Mouse (Mus musculus): ENCODE data around the gene Paqr8.

Paqr8 gene

GRCm38 (mm10) chr1:20890404-20890921, at the start of gene Paqr8:
Paqr8 (plus strand) TSS chr1:20890606.
- peak; percentile 91 for DNase-seq (ENCODE audit: low read depth)

GRCm38 (mm10) chr1:20856924-20857902, 33.2 kb upstream of the Paqr8 start:
- no peak for DNase-seq (ENCODE audit: low read depth)

GRCm38 (mm10) chr1:20860775-20861174, 29.6 kb upstream of the Paqr8 start:
- no peak for DNase-seq (ENCODE audit: low read depth)

GRCm38 (mm10) chr1:20861865-20862264, 28.5 kb upstream of the Paqr8 start:
- DNase-seq (ENCODE audit: low read depth), result peak; percentile 19

- no peak for DNase-seq (ENCODE audit: low read depth)
Observed at GRCm38 (mm10) chr1:20863452-20864172, 26.8 kb upstream of the Paqr8 start.

- no peak for DNase-seq (ENCODE audit: low read depth)
Observed at GRCm38 (mm10) chr1:20867241-20867902, 23.0 kb upstream of the Paqr8 start.

- no peak for DNase-seq (ENCODE audit: low read depth)
Observed at GRCm38 (mm10) chr1:20868036-20868435, 22.4 kb upstream of the Paqr8 start.

GRCm38 (mm10) chr1:20870887-20871286, 19.5 kb upstream of the Paqr8 start:
- peak; percentile 49 for DNase-seq (ENCODE audit: low read depth)

- no peak for DNase-seq (ENCODE audit: low read depth)
Observed at GRCm38 (mm10) chr1:20872496-20872895, 17.9 kb upstream of the Paqr8 start.

GRCm38 (mm10) chr1:20874061-20874460, 16.3 kb upstream of the Paqr8 start:
- no peak for DNase-seq (ENCODE audit: low read depth)

GRCm38 (mm10) chr1:20877355-20877754, 13.1 kb upstream of the Paqr8 start:
- DNase-seq (ENCODE audit: low read depth), result peak; percentile 25

GRCm38 (mm10) chr1:20879361-20879760, 11.0 kb upstream of the Paqr8 start:
- DNase-seq (ENCODE audit: low read depth), result no peak

GRCm38 (mm10) chr1:20883079-20883478, 7.3 kb upstream of the Paqr8 start:
- DNase-seq (ENCODE audit: low read depth), result no peak

- DNase-seq (ENCODE audit: low read depth), result no peak
Observed at GRCm38 (mm10) chr1:20889677-20890403, 566 bp upstream of the Paqr8 start.

GRCm38 (mm10) chr1:20890941-20891399, 564 bp downstream of the Paqr8 start:
- peak; percentile 76 for DNase-seq (ENCODE audit: low read depth)

GRCm38 (mm10) chr1:20893059-20893458, 2.7 kb downstream of the Paqr8 start:
- no peak for DNase-seq (ENCODE audit: low read depth)

GRCm38 (mm10) chr1:20898391-20898790, 8.0 kb downstream of the Paqr8 start:
- no peak for DNase-seq (ENCODE audit: low read depth)

GRCm38 (mm10) chr1:20900336-20900735, 9.9 kb downstream of the Paqr8 start:
- DNase-seq (ENCODE audit: low read depth), result no peak

- DNase-seq (ENCODE audit: low read depth), result no peak
Observed at GRCm38 (mm10) chr1:20905501-20906127, 15.2 kb downstream of the Paqr8 start.

- DNase-seq (ENCODE audit: low read depth), result no peak
Observed at GRCm38 (mm10) chr1:20906128-20906515, 15.7 kb downstream of the Paqr8 start.

GRCm38 (mm10) chr1:20908541-20908940, 18.1 kb downstream of the Paqr8 start:
- no peak for DNase-seq (ENCODE audit: low read depth)
